Mouse (Mus musculus) effector memory CD4-positive, alpha-beta T cell, adult 7 months (primary cell): ENCODE results near the gene Tmub2. TPM values are rescaled to one million over a fixed set of nuclear protein-coding genes. Genes with fewer than 3 reads are reported as not detected.

ENCODE experiments used
- polyA plus RNA-seq: library from polyadenylated mRNA; unstranded; fragments of 100-300 nt; shearing (Covaris generic); gene quantifications from one replicate; pipeline ENCODE4 v1.2.1, GENCODE M21; 2017

Gene Tmub2
- 42.8 TPM for polyA plus RNA-seq

DNA sequence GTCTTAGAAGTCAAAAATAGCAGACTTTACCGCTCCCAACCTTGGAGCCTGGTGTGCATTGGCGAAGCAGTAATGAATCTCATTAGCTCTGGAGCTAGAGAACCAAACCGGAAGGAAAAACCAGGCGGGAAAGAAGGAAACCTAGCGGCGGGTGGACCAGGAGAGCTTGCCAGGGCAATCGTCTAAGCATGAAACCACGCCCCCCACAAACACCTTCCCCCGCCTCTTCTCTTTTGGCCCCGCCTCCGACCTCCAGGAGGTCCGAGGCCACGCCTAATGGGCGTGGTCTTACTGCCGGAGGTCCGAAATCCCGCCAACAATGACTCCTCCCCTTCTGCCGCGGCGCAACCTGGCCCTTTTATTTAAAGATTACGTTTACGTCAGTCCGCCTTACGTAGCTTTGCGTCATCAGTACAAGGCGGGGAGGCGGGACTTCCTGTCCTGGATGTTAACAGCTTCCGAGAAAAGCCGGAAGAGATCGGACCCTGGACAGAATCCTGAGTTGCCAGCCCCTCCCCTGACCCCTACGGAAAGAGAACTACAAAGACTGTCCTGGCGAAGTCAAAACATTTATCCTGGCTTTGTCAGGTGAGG lies at the start of gene Tmub2:
Gene Tmub2, plus strand, starts transcription at position 431 of the 594 bp plus-strand sequence.

GRCm38 (mm10) chr11:102248630-102249230 lies 36.0 kb upstream of the Tmub2 start, which contains the start of gene BC030867:
Gene BC030867, plus strand, starts transcription at chr11:102248882.

GRCm38 (mm10) chr11:102268520-102269244 lies 16.0 kb upstream of the Tmub2 start, which contains the start of gene Asb16:
Gene Asb16, plus strand, starts transcription at chr11:102268743.

DNA sequence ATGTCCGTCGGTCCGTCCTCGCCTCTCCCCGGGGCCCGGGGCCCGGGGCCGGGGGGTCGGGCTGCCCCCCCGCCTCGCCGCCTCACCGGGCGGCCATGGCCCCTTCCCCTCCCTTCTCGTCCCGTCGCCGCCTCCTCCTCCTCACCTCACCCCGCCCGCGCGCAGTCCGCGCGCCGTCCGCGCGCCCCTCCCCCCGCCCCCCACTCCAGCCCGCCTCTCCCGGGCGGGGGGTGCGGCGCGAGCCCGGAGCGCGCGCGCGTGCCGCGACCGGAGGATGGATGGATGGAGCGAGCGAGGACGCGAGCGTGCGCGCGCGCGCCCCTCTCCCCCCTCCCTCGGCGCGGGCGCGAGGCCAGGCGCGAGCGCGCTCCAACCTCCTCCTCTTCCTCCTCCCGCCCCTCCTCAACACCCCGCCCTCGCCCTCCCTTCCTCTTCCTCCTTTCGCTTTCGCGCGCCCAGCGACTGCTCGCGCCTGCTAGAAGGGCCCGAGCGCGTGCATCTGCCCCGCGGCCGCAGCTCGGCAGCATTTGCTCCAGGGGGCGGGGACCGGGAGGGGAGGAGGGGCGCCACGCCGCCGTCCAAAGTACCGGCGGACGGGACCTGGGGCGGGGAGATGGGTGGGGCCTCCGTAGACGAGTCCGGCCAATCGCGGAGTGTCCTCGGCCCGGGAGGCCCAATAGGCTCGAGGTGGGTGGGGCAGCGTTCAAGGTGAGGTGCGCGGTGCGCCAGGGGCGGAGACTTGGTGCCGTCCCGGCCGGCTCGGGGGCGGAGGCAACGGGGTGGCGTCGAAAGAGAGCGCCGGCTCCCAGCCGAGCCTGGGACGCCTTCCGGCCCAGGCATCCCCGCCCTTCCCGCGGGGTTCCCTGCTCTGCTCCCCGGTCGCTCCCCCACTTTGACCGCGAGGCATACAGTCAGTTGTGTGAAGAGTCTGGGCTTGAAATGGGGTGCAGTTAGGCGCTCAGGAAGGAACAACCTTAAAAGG lies 12.1 kb downstream of the Tmub2 start, which contains the start of gene Atxn7l3:
Gene Atxn7l3, minus strand, starts transcription at position 141 of the 982 bp plus-strand sequence.

GRCm38 (mm10) chr11:102319410-102319792 lies 34.7 kb downstream of the Tmub2 start, which contains the start of gene Ubtf:
Gene Ubtf, minus strand, starts transcription at chr11:102319742.

Other genes with a start within 250 kb of the Tmub2 start
- 0.21 TPM for gene Cd300lg, start 243.4 kb upstream of the Tmub2 start, polyA plus RNA-seq
- gene Mpp2, start 196.4 kb upstream of the Tmub2 start, polyA plus RNA-seq = 4.1 TPM
- not detected for gene Ppy, start 183.6 kb upstream of the Tmub2 start, polyA plus RNA-seq
- gene Pyy, start 177.1 kb upstream of the Tmub2 start, polyA plus RNA-seq = not detected
- 0.37 TPM for gene Nags, start 139.4 kb upstream of the Tmub2 start, polyA plus RNA-seq
- 4.5 TPM for gene Tmem101, start 128.5 kb upstream of the Tmub2 start, polyA plus RNA-seq
- gene Lsm12, start 99.6 kb upstream of the Tmub2 start, polyA plus RNA-seq = 79.8 TPM
- gene G6pc3, start 95.3 kb upstream of the Tmub2 start, polyA plus RNA-seq = 20.7 TPM
- gene Hdac5, start 54.8 kb upstream of the Tmub2 start, polyA plus RNA-seq = 46.5 TPM
- gene BC030867, start 36.0 kb upstream of the Tmub2 start, polyA plus RNA-seq = 0.33 TPM
- gene Asb16, start 16.2 kb upstream of the Tmub2 start, polyA plus RNA-seq = not detected
- 15.0 TPM for gene Atxn7l3, start 11.7 kb downstream of the Tmub2 start, polyA plus RNA-seq
- gene Ubtf, start 34.8 kb downstream of the Tmub2 start, polyA plus RNA-seq = 113 TPM
- gene Slc4a1, start 81.3 kb downstream of the Tmub2 start, polyA plus RNA-seq = 0.09 TPM
- 4.2 TPM for gene Rundc3a, start 108.5 kb downstream of the Tmub2 start, polyA plus RNA-seq
- 46.6 TPM for gene Slc25a39, start 123.0 kb downstream of the Tmub2 start, polyA plus RNA-seq
- 28.8 TPM for gene Grn, start 145.4 kb downstream of the Tmub2 start, polyA plus RNA-seq
- gene Fam171a2, start 162.8 kb downstream of the Tmub2 start, polyA plus RNA-seq = not detected
- gene Itga2b, start 185.2 kb downstream of the Tmub2 start, polyA plus RNA-seq = 2.1 TPM